Mouse (Mus musculus): Measurements from ENCODE around the gene Cd163. TPM values are rescaled to one million over a fixed set of nuclear protein-coding genes. Genes with fewer than 3 reads are reported as not detected.
"Not testable (repeated sequence)": the region's sequence is repeated elsewhere in the genome, so short reads cannot be mapped to it uniquely, and the experiment has no call there.

The Cd163 gene
- polyA plus RNA-seq (2015; fragmentation: Nextera tagmentation; extraction: Ambion mirVana), result 0.47 and 0.49 TPM in 2 replicates

DNA sequence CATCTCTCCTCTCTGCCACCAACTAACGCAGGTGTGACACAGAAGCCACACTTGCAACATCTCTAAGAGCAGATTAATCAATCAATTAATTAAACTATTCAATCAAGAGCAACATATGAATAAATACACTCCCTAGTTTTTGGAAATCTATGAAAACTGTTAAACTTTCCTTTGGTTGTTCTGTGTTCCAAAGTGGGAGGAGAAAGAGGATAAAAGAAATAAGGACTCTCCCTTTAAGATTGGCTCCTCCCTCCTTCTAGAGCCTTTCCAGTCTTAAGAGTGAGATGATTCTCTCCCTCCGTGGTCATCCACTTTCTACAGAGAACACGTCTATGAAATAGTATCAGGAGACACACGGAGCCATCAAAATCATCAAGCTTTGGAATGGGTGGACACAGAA, at the start of gene Cd163:
Gene Cd163, plus strand, starts transcription at position 301 of the 400 bp plus-strand sequence.
- no peaks in the 10 kb centered on the region for H3K27me3 ChIP-seq (replicated peaks)
- H3K27ac ChIP-seq (replicated peaks), result no peak within 1 kb of the TSS
- no peak within 1 kb of the TSS for H3K4me3 ChIP-seq (replicated peaks)
- no peaks in the 10 kb centered on the region for H3K36me3 ChIP-seq
- no peaks in the 10 kb centered on the region for H3K9me3 ChIP-seq (replicated peaks)
- H3K4me1 ChIP-seq, result no peaks in the 10 kb centered on the region
- no peak within 1 kb of the TSS for H3K9ac ChIP-seq (replicated peaks)
- H3K4me2 ChIP-seq, result no peak within 1 kb of the TSS
- 92% methylated on average over 4 of the region's 4 CpGs for WGBS
- no peak for ATAC-seq (ENCODE audit: low FRiP score)

DNA sequence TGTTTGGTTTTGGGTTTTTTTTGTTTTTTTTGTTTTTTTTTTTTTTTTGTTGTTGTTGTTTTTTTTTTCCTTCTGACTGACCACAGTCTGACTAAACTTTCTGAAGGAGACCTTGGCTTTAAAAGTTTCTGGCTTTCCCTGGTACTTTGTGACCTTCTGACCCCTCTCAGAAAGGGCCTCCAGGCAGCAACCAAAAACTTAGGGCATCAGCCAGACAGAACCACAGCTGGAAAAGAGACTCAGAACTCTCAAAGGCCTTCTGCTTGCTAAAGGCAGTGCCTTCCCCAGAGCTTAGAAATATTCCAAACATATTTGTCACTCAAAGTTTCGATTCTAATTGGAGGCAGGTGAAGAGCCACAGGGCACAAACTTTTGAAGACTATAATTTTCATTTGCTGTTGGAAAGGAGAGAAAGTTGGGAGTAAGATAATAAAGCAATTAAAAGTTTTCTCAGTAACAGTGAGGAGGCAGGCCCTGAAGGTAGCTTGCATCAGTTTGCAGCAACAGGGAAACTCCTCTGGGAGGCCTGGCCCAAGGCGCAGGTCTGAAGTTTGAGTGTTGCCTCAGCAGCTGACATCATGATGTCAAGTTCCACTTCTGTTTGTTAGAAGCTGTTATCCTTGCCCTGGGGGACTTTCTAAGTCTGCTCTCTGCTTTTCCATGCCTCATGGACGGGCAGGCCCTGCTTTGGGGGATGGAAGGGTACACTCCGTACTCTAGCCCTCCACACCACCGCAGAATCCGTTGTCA, 48.6 kb upstream of the Cd163 start:
- no peaks in the 10 kb centered on the region for H3K27me3 ChIP-seq (replicated peaks)
- no peaks in the 10 kb centered on the region for H3K4me1 ChIP-seq
- H3K4me3 ChIP-seq (replicated peaks), result no peak overlapping the region
- no peaks in the 10 kb centered on the region for H3K36me3 ChIP-seq
- WGBS, result 78% methylated on average over 6 of the region's 6 CpGs
- H3K9ac ChIP-seq (replicated peaks), result no peak overlapping the region
- no peak overlapping the region for H3K4me2 ChIP-seq
- H3K9me3 ChIP-seq (replicated peaks), result no peaks in the 10 kb centered on the region
- H3K27ac ChIP-seq (replicated peaks), result no peak overlapping the region
- ATAC-seq (ENCODE audit: low FRiP score), result no peak

DNA sequence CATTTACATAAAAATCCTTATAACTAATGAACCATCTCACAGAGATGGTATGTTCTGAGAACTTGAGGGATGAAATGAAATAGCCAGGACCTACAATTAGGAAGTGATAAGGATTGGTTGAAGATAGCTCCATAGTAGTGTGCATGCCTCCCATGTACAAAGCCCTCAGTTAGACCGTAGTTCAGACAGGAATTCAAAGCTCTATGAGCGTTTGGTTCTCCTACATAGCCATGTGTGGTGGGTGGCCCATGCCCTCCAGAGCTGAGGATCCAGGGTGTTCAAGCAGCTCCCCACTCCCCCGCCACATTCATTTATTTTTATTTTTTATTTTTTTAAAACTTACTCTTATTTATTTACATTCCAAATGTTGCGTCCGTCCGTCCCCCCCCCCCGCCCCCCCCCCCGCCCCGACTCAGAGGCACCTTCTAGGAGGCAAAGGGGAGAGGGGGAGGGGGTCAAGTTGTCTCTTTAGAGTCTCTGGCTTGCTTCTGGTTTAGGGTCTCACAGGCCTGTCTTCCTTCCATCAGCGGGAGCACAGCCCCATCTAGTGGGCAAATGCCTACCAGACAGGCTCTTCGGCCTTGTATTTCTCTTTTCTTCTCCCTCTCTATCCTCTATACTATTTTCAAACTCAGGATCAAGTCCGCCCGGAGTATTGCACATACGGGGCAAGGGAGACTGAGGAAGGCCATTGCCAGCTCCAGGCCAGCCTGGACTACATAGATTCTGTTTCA, 44.1 kb upstream of the Cd163 start:
- no peak overlapping the region for H3K27ac ChIP-seq (replicated peaks)
- H3K4me1 ChIP-seq, result no peaks in the 10 kb centered on the region
- H3K27me3 ChIP-seq (replicated peaks), result no peaks in the 10 kb centered on the region
- no peak overlapping the region for H3K4me3 ChIP-seq (replicated peaks)
- H3K9me3 ChIP-seq (replicated peaks), result no peaks in the 10 kb centered on the region
- WGBS, result 32% methylated on average over 11 of the region's 14 CpGs
- peak; percentile 94 for ATAC-seq (ENCODE audit: low FRiP score)
- no peak overlapping the region for H3K9ac ChIP-seq (replicated peaks)
- H3K4me2 ChIP-seq, result no peak overlapping the region
- H3K36me3 ChIP-seq, result no peaks in the 10 kb centered on the region

DNA sequence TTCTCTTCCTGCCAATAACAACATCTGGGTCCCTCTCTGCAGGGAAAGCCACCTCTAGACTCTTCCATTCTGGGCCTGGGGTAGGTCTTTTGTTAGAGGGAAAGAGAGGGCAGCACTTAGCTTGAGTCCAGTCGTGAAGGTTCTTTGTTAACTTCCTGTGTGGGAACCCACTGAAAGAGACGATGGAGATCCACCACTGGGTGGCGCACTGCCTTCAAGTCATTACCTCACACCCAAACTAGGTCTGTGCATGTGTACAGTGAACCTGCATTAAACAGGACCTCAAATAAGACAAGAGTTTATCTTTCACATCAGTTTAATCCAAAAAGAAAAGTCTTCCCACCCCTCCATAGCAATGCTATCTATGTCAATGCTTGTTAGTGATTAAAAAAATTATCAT, 41.8 kb upstream of the Cd163 start:
- H3K9ac ChIP-seq (replicated peaks), result no peak overlapping the region
- H3K27me3 ChIP-seq (replicated peaks), result no peaks in the 10 kb centered on the region
- H3K27ac ChIP-seq (replicated peaks), result no peak overlapping the region
- no peaks in the 10 kb centered on the region for H3K36me3 ChIP-seq
- 0 out of 2 replicates have a peak, but pooled peaks have one; percentile 60 for ATAC-seq (ENCODE audit: low FRiP score)
- no peaks in the 10 kb centered on the region for H3K4me1 ChIP-seq
- H3K4me2 ChIP-seq, result no peak overlapping the region
- no peaks in the 10 kb centered on the region for H3K9me3 ChIP-seq (replicated peaks)
- WGBS, result 2% methylated on average over 3 of the region's 3 CpGs
- H3K4me3 ChIP-seq (replicated peaks), result no peak overlapping the region

DNA sequence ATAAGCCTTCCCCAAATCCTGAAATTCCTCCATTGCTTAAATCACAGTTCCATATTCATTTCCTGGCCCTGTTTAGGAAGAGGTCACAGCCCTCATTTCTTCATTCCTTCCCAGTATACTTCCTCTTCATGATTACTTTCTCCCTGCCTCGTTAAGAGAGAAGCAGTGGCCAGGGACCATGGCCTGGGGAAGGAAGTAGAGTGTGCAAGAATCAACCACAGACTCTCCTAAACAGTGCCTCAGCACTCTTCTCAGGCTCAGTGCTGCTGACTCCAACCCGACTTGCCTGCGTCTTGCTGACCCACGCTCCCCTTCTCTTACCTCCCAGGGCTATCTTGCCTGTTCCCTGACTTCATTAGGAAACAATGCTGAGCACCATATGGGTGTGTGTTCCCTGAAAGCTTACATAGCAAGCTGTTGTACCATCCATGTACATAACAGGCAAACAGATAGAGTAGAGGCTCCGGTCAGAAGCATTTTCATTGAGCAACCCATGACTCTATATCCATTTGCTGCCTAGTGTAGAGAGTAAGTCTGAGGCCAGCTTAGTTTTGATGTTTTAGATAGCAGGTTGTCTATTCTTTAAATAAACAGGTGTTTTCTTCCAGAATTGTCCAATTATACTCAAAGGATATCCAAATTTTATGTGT, 31.1 kb upstream of the Cd163 start:
- Histone ChIP-seq H3K27me3 (replicated peaks) (no peaks in the 10 kb centered on the region), H3K4me2 (no peak overlapping the region), H3K9ac (replicated peaks) (no peak overlapping the region), H3K9me3 (replicated peaks) (no peaks in the 10 kb centered on the region), H3K4me3 (replicated peaks) (no peak overlapping the region), H3K4me1 (no peaks in the 10 kb centered on the region), H3K36me3 (no peaks in the 10 kb centered on the region), H3K27ac (replicated peaks) (no peak overlapping the region)
- WGBS, result 78% methylated on average over 5 of the region's 5 CpGs
- ATAC-seq (ENCODE audit: low FRiP score), result no peak

DNA sequence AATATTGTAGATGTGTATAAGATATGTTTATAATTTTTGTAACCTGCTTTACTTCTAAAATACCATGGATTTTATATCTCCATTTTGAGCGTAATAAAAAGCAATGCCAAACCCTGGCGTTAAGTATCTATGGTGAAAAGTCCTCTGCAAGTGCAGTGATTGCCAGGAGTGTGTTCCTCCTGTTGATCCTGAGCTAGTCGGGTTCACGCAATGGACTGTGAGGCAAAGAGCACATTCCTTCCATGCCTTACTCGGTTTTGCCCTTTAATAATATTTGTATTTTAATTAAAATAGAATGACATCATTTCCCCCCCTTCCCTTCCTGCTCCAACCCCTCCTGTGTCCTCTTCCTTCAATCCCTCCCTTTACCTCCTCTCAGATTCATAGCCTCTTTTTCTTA, 26.8 kb upstream of the Cd163 start:
- no peak overlapping the region for H3K9ac ChIP-seq (replicated peaks)
- H3K4me3 ChIP-seq (replicated peaks), result no peak overlapping the region
- no peaks in the 10 kb centered on the region for H3K9me3 ChIP-seq (replicated peaks)
- no peak overlapping the region for H3K27ac ChIP-seq (replicated peaks)
- 84% methylated on average over 5 of the region's 5 CpGs for WGBS
- no peaks in the 10 kb centered on the region for H3K36me3 ChIP-seq
- no peaks in the 10 kb centered on the region for H3K4me1 ChIP-seq
- H3K4me2 ChIP-seq, result no peak overlapping the region
- no peak for ATAC-seq (ENCODE audit: low FRiP score)
- no peaks in the 10 kb centered on the region for H3K27me3 ChIP-seq (replicated peaks)

DNA sequence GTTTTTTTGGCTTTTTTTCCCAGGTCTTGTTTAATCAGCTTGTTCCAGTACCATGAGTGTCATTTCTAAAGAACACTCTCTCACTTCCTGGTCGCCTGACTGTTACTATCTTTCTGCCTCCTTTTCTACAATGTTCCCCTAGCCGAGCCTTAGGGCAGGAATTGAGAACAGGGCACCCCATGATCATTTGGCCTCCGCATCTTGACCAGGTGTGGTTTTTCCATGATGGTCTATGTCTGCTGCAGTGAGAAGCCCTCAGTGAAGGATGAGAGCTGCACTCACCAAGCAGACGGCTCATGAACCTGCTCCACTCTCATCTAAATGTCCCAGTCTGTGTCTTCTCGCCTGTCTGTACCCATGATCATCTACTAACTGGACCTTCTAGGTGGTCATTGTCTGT, 26.2 kb upstream of the Cd163 start:
- H3K4me1 ChIP-seq, result no peaks in the 10 kb centered on the region
- H3K27me3 ChIP-seq (replicated peaks), result no peaks in the 10 kb centered on the region
- ATAC-seq (ENCODE audit: low FRiP score), result no peak
- H3K27ac ChIP-seq (replicated peaks), result no peak overlapping the region
- no peak overlapping the region for H3K9ac ChIP-seq (replicated peaks)
- no peak overlapping the region for H3K4me3 ChIP-seq (replicated peaks)
- no peaks in the 10 kb centered on the region for H3K36me3 ChIP-seq
- WGBS, result 84% methylated on average over 5 of the region's 5 CpGs
- H3K4me2 ChIP-seq, result no peak overlapping the region
- H3K9me3 ChIP-seq (replicated peaks), result no peaks in the 10 kb centered on the region

DNA sequence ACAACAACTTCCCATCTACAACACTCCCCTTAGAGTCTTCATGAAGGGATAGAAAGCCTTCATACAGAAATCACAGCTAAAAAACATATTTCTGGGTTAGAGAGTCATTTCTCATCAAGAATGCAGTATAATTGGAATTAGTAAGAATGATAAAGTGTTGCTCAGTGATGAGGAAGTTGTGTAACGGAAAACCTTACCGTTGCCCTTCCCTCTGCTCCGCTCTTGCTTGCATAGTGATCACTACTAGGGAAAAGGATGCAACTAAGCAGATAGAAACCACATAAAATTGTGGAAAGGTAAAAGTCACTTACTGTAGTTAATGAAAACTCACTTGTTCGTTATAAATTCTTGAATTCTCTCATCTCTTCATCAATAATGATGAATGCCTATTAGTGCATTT, 21.7 kb upstream of the Cd163 start:
- no peak overlapping the region for H3K4me2 ChIP-seq
- no peak for ATAC-seq (ENCODE audit: low FRiP score)
- WGBS, result 92% methylated on average over 4 of the region's 4 CpGs

DNA sequence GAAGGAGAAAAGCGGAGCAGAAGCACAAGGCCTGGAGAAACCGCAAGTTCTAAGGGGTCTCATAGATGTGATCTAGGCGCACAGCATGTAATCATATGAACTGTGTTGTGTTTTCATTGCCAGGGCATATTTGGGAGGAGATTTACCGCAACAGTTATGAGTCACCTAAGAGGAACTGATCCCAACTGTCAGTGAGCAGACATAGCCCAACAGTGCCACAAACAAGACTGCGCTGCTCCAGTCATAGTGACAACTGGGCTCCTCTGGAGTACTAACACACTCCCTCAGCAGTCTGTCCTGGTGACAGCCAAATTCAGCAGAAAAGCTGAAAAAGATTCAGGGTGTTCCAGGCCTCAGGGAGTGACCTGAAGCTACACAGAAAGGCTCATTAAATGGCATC, 7.1 kb upstream of the Cd163 start:
- H3K27me3 ChIP-seq (replicated peaks); H3K4me3 ChIP-seq (replicated peaks); H3K27ac ChIP-seq (replicated peaks); ATAC-seq (ENCODE audit: low FRiP score); H3K9me3 ChIP-seq (replicated peaks); H3K4me1 ChIP-seq; H3K36me3 ChIP-seq; H3K9ac ChIP-seq (replicated peaks); H3K4me2 ChIP-seq: not testable (repeated sequence)
- over 99% methylated on average over 5 of the region's 5 CpGs for WGBS

More for the DNA sequence above, 21.7 kb upstream of the Cd163 start:
- no peaks in the 10 kb centered on the region for H3K36me3 ChIP-seq
- no peak overlapping the region for H3K27ac ChIP-seq (replicated peaks)
- no peak overlapping the region for H3K4me3 ChIP-seq (replicated peaks)
- no peaks in the 10 kb centered on the region for H3K27me3 ChIP-seq (replicated peaks)
- H3K9ac ChIP-seq (replicated peaks), result no peak overlapping the region
- no peaks in the 10 kb centered on the region for H3K9me3 ChIP-seq (replicated peaks)
- H3K4me1 ChIP-seq, result no peaks in the 10 kb centered on the region

DNA sequence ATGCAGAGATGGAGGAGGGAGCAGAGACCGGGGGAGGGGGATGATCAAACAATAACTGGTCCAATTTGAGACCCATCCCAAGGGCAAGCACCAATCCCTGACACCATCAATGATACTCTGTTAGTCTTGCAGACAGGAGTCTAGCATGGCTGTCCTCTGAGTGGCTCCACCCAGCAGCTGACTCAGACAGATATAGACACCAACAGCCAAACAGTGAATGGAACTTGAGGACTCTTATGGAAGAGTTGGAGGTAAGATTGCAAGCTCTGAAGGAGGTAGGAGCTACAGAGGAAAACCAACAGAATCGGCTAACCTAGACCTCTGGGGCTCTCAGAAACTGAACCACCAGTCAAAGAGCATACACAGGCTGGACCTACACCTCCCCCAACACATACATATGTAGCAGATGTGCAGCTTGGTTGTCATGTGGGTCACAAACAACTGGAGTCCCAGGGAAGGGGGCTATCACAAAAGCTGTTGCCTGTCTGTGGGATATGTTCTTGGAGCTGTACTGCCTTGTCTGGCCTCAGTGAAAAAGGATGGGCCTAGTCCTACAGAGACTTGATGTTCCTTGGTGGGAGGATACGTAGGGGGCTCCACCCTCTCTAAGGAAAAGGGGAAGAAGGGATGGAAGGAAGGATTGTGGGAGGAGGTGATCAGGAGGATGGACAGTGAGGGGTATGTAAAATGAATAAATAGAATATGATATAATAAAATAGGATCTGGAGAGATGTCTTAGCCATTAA, 2.8 kb upstream of the Cd163 start:
- Histone ChIP-seq H3K4me3 (replicated peaks) (no peak overlapping the region), H3K9me3 (replicated peaks) (no peaks in the 10 kb centered on the region), H3K9ac (replicated peaks) (no peak overlapping the region), H3K27ac (replicated peaks) (no peak overlapping the region), H3K27me3 (replicated peaks) (no peaks in the 10 kb centered on the region), H3K4me1 (no peaks in the 10 kb centered on the region), H3K36me3 (no peaks in the 10 kb centered on the region), H3K4me2 (no peak overlapping the region)
- WGBS, result 88% methylated on average over 3 of the region's 3 CpGs
- ATAC-seq (ENCODE audit: low FRiP score), result no peak

DNA sequence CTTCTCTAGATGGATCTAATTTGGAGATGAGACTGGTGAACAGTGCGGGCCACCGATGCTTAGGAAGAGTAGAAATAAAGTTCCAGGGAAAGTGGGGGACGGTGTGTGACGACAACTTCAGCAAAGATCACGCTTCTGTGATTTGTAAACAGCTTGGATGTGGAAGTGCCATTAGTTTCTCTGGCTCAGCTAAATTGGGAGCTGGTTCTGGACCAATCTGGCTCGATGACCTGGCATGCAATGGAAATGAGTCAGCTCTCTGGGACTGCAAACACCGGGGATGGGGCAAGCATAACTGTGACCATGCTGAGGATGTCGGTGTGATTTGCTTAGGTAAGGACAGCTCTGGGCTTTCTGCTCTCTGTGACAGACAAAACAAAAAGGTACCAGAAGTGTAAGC, 4.5 kb downstream of the Cd163 start:
- Histone ChIP-seq H3K9me3 (replicated peaks) (no peaks in the 10 kb centered on the region), H3K4me2 (no peak overlapping the region), H3K27me3 (replicated peaks) (no peaks in the 10 kb centered on the region), H3K27ac (replicated peaks) (no peak overlapping the region), H3K9ac (replicated peaks) (no peak overlapping the region), H3K36me3 (no peaks in the 10 kb centered on the region), H3K4me1 (no peaks in the 10 kb centered on the region), H3K4me3 (replicated peaks) (no peak overlapping the region)
- ATAC-seq (ENCODE audit: low FRiP score), result no peak
- 91% methylated on average over 8 of the region's 8 CpGs for WGBS

All from neural tube, embryonic 15.5 days (tissue).